ENCODE assay signal across 30 mouse cellular contexts in the genomic region with DNA sequence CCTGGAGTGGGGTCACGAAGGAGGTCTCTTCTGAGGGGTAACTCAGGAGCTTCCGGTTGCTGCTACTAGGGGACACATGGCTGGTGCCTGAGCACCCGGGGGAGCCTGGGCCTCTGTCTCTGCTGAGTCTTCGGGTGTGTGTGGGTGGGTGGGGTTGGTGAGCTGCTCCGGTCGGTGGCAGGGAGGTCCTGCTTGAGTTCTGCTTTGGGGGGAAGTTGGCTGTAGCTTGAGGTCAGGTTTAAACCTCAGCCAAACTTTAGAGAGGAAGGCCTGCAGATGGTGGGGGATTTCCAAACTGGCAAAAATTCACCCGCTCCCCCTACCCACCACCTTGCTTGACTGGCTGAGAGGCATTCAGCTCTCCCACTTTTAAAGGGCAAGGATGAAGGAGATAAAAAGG. TPM values are rescaled to one million over a fixed set of nuclear protein-coding genes. Genes with fewer than 3 reads are reported as not detected.
"Had no signal": no experiment of that assay in that cellular context is flagged by ENCODE, and none has a peak within 500 bp of the region (broad histone marks: within the 10 kb centered on the region; RNA-seq: fewer than 3 reads in every experiment).

No protein-coding gene starts in this region.

- DNase-seq: gastrocnemius, adult 2 months; gastrocnemius, postnatal 10 days; gastrocnemius, postnatal 25 days; heart, adult 11 months; heart, adult 2 months; heart, postnatal 14 days; heart, postnatal 4 days; kidney, adult 18-20 months; kidney, adult 8-10 months; kidney, postnatal 10 days; kidney, postnatal 25 days; kidney, postnatal 4 days; left cerebral cortex, postnatal 4 days had no signal

- ATAC-seq: inflammation-experienced regulatory T-cells, adult 6 months; intestine, embryonic 15.5 days; intestine, postnatal 0 days; liver, embryonic 12.5 days had no signal

- H3K27me3 ChIP-seq: intestine, embryonic 15.5 days had no signal

- H3K4me2 ChIP-seq: heart, embryonic 11.5 days; heart, embryonic 13.5 days; heart, embryonic 15.5 days; hindbrain, embryonic 12.5 days; hindbrain, embryonic 14.5 days; intestine, embryonic 15.5 days; limb, embryonic 13.5 days; limb, embryonic 15.5 days; liver, embryonic 12.5 days had no signal

- H3K9me3 ChIP-seq: heart, embryonic 13.5 days; heart, embryonic 15.5 days; hindbrain, embryonic 12.5 days; intestine, embryonic 15.5 days; limb, embryonic 13.5 days; limb, embryonic 15.5 days; liver, embryonic 12.5 days had no signal

- H3K9ac ChIP-seq: heart, embryonic 13.5 days; heart, embryonic 15.5 days; hindbrain, embryonic 12.5 days; hindbrain, embryonic 14.5 days; intestine, embryonic 15.5 days; limb, embryonic 13.5 days; limb, embryonic 15.5 days; liver, embryonic 12.5 days; liver, embryonic 14.5 days had no signal

- H3K27ac ChIP-seq: gastrocnemius, adult 2 months; heart, adult 2 months; heart, embryonic 13.5 days; heart, embryonic 15.5 days; hindbrain, embryonic 12.5 days; hindbrain, embryonic 14.5 days; intestine, embryonic 15.5 days; layer of hippocampus, adult 2 months; left cerebral cortex, adult 2 months; limb, embryonic 13.5 days; limb, embryonic 15.5 days; liver, embryonic 12.5 days; liver, embryonic 14.5 days had no signal

- H3K4me1 ChIP-seq: liver, embryonic 12.5 days had no signal

- H3K4me3 ChIP-seq: gastrocnemius, adult 2 months; heart, adult 2 months; heart, embryonic 13.5 days; heart, embryonic 15.5 days; hindbrain, embryonic 12.5 days; intestine, embryonic 15.5 days; layer of hippocampus, adult 2 months; left cerebral cortex, adult 2 months; limb, embryonic 13.5 days; limb, embryonic 15.5 days; liver, embryonic 12.5 days had no signal

- H3K36me3 ChIP-seq: heart, embryonic 13.5 days; heart, embryonic 15.5 days; hindbrain, embryonic 12.5 days; intestine, embryonic 15.5 days; limb, embryonic 13.5 days; limb, embryonic 15.5 days; liver, embryonic 12.5 days had no signal

RNA-seq across cellular contexts. Expression of a gene that starts 23.8 kb away (rescaled TPM):
- total RNA-seq: liver, adult 2 months had no signal
- polyA plus RNA-seq: inflammation-experienced regulatory T-cells, adult 6 months; kidney, embryonic 14.5 days; limb, embryonic 11.5 days; liver, adult 2 months; liver, embryonic 14.5 days had no signal
